Mouse (Mus musculus): ENCODE measurements around the gene Cfap221. TPM values are rescaled to one million over a fixed set of nuclear protein-coding genes. Genes with fewer than 3 reads are reported as not detected.

Cfap221 gene
- total RNA-seq, 4 experiments from 2014 or later = not detected

- no peak for DNase-seq (ENCODE audit: low spot score)
These were observed 11.0 kb upstream of the Cfap221 start for GRCm38 (mm10) chr1:120007851-120008588.

GRCm38 (mm10) chr1:120006844-120007790 is 10.1 kb upstream of the Cfap221 start, which contains the start of gene Sctr:
Sctr (plus strand) TSS chr1:120006894.
- no peak for DNase-seq (ENCODE audit: low spot score)

- no peak for DNase-seq (ENCODE audit: low spot score)
These were observed 610 bp upstream of the Cfap221 start for GRCm38 (mm10) chr1:119997644-119998043.

GRCm38 (mm10) chr1:119986555-119986954 is 10.5 kb downstream of the Cfap221 start:
- DNase-seq (ENCODE audit: low spot score) = no peak

GRCm38 (mm10) chr1:119975141-119975540 is 21.9 kb downstream of the Cfap221 start:
- DNase-seq (ENCODE audit: low spot score) = no peak

- DNase-seq (ENCODE audit: low spot score) = no peak
These were observed 23.9 kb downstream of the Cfap221 start for GRCm38 (mm10) chr1:119973117-119973516.

- DNase-seq (ENCODE audit: low spot score) = no peak
These were observed 31.1 kb downstream of the Cfap221 start for GRCm38 (mm10) chr1:119965804-119966514.

- no peak for DNase-seq (ENCODE audit: low spot score)
These were observed 37.1 kb downstream of the Cfap221 start for GRCm38 (mm10) chr1:119959920-119960319.

- no peak for DNase-seq (ENCODE audit: low spot score)
These were observed 37.6 kb downstream of the Cfap221 start for GRCm38 (mm10) chr1:119959464-119959863.

GRCm38 (mm10) chr1:119957716-119958222 is 39.3 kb downstream of the Cfap221 start:
- DNase-seq (ENCODE audit: low spot score) = no peak

GRCm38 (mm10) chr1:119954680-119955079 is 42.4 kb downstream of the Cfap221 start:
- no peak for DNase-seq (ENCODE audit: low spot score)

- no peak for DNase-seq (ENCODE audit: low spot score)
These were observed 43.6 kb downstream of the Cfap221 start for GRCm38 (mm10) chr1:119953456-119953855.

- DNase-seq (ENCODE audit: low spot score) = no peak
These were observed 46.9 kb downstream of the Cfap221 start for GRCm38 (mm10) chr1:119950086-119950485.

- no peak for DNase-seq (ENCODE audit: low spot score)
These were observed 60.2 kb downstream of the Cfap221 start for GRCm38 (mm10) chr1:119936861-119937260.

GRCm38 (mm10) chr1:119931421-119932150 is 65.4 kb downstream of the Cfap221 start:
- no peak for DNase-seq (ENCODE audit: low spot score)

- peak; percentile 11 for DNase-seq (ENCODE audit: low spot score)
These were observed 67.3 kb downstream of the Cfap221 start for GRCm38 (mm10) chr1:119929715-119930114.

GRCm38 (mm10) chr1:119919299-119919698 is 77.7 kb downstream of the Cfap221 start:
- DNase-seq (ENCODE audit: low spot score) = no peak

- DNase-seq (ENCODE audit: low spot score) = no peak
These were observed 80.1 kb downstream of the Cfap221 start for GRCm38 (mm10) chr1:119916823-119917371.

- DNase-seq (ENCODE audit: low spot score) = peak; percentile 95
These were observed 83.8 kb downstream of the Cfap221 start, which contains the start of gene Tmem177 for GRCm38 (mm10) chr1:119912953-119913814. Tmem177 (minus strand) TSS chr1:119913208.
